Mouse (Mus musculus) heart, postnatal 0 days (tissue): ENCODE measurements around the gene Hadha.
A peak's percentile ranks its signal among the peaks of the same experiment; 100 is the strongest.

Experiments used
- CTCF ChIP-seq: IDR thresholded peaks from 2 replicates; pipeline ENCODE4 v1.5.1; 2016; ENCODE audit warnings: antibody characterized with exemption, control low read depth, low read depth
- EP300 ChIP-seq: IDR thresholded peaks from 2 replicates; pipeline ENCODE4 v1.6.1; 2016; ENCODE audit warnings: antibody characterized with exemption, low read depth

DNA sequence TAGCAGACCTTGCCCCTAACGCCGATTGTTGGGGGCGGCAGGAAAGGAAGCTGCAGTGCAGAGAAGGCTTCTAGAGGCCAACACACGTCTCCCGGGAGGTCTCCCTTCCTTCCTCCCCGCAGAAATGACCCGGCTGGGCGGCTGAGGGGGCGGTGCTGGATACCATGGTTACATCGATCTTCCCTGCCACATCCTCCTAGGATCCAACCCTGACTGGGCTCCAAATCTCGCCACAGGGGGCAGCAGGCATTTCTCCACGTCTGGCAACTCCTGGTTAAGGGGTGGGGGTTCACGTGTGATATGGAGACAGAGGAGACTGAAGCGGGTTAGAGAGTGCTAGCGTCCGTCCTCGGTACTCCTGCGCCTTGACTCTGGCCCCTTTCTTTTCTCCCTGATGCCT, 43.8 kb downstream of the Hadha start:
- TF ChIP-seq CTCF (peak; percentile 45), EP300 (no peak)
